Mouse (Mus musculus) liver, adult 2 months (tissue): Measurements from ENCODE around the gene Slco4a1.

Experiments
- CTCF ChIP-seq: fragments of 200-500 bp; IDR thresholded peaks from 2 replicates; pipeline ENCODE4 v1.5.1; 2011; ENCODE audit warnings: low read depth, low read length, control low read depth
- POLR2A ChIP-seq: fragments of 200-500 bp; IDR thresholded peaks from 2 replicates; pipeline ENCODE4 v1.6.1; 2011; ENCODE audit warnings: low read length, control low read depth; ENCODE audit not compliant: insufficient read depth; ENCODE audit errors: extremely low read depth

- no peak for TF ChIP-seq POLR2A
- TF ChIP-seq CTCF = no peak
Measured at GRCm38 (mm10) chr2:180444957-180445785, 10.9 kb upstream of the Slco4a1 start.
